Mouse (Mus musculus) urinary bladder, adult 2 months (tissue): ENCODE results near the gene Olfr452. TPM values are rescaled to one million over a fixed set of nuclear protein-coding genes. Genes with fewer than 3 reads are reported as not detected.

Experiments
- DNase-seq: peaks from one replicate; pipeline ENCODE4 v3.0.0; 2022; ENCODE audit warnings: low spot score
- polyA plus RNA-seq: library from polyadenylated mRNA; depleted of rRNA; stranded (reverse); fragments of >200 nt; gene quantifications from 2 replicates; pipeline ENCODE4 v1.2.3, GENCODE M21; 2012; rRNA removed

Olfr452 gene
- polyA plus RNA-seq, result not detected in 2 replicates

GRCm38 (mm10) chr6:42784793-42785192 lies at the start of gene Olfr452:
Olfr452 (plus strand) TSS chr6:42785093.
- DNase-seq, result no peak

DNA sequence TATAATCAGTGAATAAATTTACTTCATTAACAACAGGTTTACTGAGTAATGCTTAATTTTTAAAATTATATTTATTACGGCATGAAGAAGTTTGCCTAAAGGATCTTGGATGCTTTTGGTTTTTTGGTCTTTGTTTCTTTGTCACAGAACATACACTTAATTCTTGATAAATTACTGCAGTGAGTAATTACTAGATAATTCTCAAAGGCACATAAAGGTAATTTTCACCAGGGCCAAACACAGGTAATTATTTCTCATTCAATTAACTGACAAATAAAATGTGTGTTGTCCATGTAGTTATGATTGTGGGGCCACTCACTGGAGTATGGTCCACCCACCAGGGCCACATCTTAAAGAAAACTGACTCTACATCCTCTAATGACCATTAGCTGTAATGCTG lies 45.8 kb upstream of the Olfr452 start, which contains the start of gene Olfr453:
TSS of gene Olfr453 (plus strand) at position 301 of the 400 bp plus-strand sequence.
- DNase-seq, result no peak

DNA sequence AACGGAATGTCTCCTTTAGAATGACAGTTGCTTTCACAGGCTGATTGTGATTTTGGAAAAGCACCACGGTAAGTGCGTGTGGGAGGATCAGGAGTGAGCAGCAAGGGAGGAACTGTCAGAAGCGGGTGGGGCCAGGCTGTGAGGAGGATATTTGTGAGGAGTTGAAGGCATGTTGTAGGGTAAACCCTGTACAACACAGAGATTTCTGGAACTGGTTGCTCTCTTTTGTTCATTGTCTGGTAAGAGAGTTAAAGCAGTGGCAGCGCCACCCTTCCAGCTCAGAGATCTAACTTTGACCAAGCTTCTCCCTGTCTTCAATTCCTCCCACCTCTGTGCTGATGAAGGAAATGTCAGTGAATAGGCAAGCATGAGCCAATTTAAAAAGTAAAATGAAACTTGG lies 42.6 kb upstream of the Olfr452 start:
- DNase-seq, result no peak

DNA sequence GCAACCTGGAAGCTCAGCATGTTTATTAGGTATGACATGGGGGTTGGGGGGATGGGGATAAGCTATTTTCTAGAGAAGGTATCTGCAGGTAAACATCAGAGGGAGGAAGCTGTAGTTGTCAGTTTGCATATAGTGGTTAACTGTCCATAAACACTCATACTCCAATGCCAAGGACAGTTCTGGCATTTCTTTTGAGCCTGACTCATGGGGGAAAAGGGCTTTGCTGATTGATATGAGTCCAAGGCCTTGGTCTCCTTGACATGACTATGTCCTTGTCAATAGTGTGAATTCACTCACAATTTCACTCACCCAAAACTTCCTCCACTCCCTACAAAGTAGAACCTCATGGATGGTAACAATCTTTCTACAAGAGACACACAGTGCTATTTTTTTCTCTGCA lies 37.0 kb upstream of the Olfr452 start:
- no peak for DNase-seq

DNA sequence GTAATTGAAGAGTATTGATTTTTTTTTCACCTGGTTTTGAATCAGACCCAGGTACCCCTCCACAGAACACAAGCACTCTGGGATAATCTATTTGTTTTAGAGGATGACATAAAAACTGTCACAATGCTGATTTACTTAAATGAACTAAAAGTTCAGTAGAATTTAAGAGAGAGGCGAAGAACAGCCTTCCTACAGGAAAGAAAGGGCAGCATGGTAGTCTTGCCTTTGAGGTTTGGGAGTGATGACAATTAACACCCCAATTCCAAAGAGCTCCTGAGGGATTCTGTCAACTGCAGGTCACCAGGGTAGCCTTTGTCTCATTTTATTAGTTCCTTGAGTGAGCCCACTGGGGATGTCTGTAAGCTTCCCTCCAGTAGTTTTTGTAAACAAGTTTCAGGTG lies 28.8 kb upstream of the Olfr452 start, which contains the start of gene Olfr38:
TSS of gene Olfr38 (plus strand) at position 301 of the 400 bp plus-strand sequence.
- DNase-seq, result no peak

- no peak for DNase-seq
Observed at GRCm38 (mm10) chr6:42777066-42777465, 7.8 kb upstream of the Olfr452 start.

GRCm38 (mm10) chr6:42790247-42790948 lies 5.5 kb downstream of the Olfr452 start:
- no peak for DNase-seq

- no peak for DNase-seq
Observed at GRCm38 (mm10) chr6:42790949-42791556, 6.2 kb downstream of the Olfr452 start.

GRCm38 (mm10) chr6:42794982-42795381 lies 10.1 kb downstream of the Olfr452 start:
- no peak for DNase-seq

GRCm38 (mm10) chr6:42811639-42812038 lies 26.7 kb downstream of the Olfr452 start, which contains the start of gene Olfr450:
Olfr450 (plus strand) TSS chr6:42811939.
- DNase-seq, result no peak

- no peak for DNase-seq
Observed at GRCm38 (mm10) chr6:42834084-42834483, 49.2 kb downstream of the Olfr452 start, which contains the start of gene Olfr449. Olfr449 (plus strand) TSS chr6:42834384.

Other genes starting within 250 kb of the Olfr452 start
- gene Olfr455, start 237.5 kb upstream of the Olfr452 start, polyA plus RNA-seq, result 0.01 TPM in 1 of 2 replicates, not detected in the other
- not detected in 2 replicates for gene Tcaf3, start 187.4 kb upstream of the Olfr452 start, polyA plus RNA-seq
- gene Tcaf2, start 139.8 kb upstream of the Olfr452 start, polyA plus RNA-seq, result 4.8 and 7.3 TPM in 2 replicates
- 26.5 and 30.1 TPM in 2 replicates for gene Tcaf1, start 75.0 kb upstream of the Olfr452 start, polyA plus RNA-seq
- gene Olfr453, start 45.7 kb upstream of the Olfr452 start, polyA plus RNA-seq, result not detected in 2 replicates
- gene Olfr38, start 28.7 kb upstream of the Olfr452 start, polyA plus RNA-seq, result not detected in 2 replicates
- not detected in 2 replicates for gene Olfr450, start 26.8 kb downstream of the Olfr452 start, polyA plus RNA-seq
- not detected in 2 replicates for gene Olfr449, start 49.3 kb downstream of the Olfr452 start, polyA plus RNA-seq
- gene Olfr448, start 105.3 kb downstream of the Olfr452 start, polyA plus RNA-seq, result not detected in 2 replicates
- gene Olfr447, start 123.8 kb downstream of the Olfr452 start, polyA plus RNA-seq, result not detected in 2 replicates
- not detected in 2 replicates for gene Olfr446, start 136.3 kb downstream of the Olfr452 start, polyA plus RNA-seq
- gene Olfr444, start 164.0 kb downstream of the Olfr452 start, polyA plus RNA-seq, result not detected in 2 replicates